Mouse (Mus musculus): ENCODE measurements at regions not wholly inside any gene's neighbourhood (a gene's known extent, or its start where the extent isn't known, plus 50 kb on each side); places are given as distances from the start of the nearest gene placed in this dataset.

DNA sequence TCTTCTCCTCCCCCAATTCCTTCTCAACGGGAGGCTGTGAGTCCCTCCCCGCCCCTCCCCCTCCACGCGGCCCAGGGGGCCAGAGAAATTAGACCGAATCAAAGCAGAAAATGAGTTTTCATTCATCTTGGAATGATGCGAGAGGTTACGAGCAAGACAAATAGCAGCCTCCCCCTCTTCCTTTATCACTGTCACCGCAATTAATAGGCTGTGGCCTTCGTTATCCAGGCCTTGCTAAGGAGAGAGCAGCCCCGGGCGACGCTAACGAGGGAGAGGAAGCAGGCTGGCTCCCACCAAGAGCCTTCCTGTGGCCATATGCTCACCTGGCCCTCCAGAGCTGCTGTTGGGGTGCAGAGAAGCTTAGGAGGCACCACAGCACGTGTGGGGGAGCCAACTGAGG lies 61.8 kb upstream of the Lhx1 start:
- Histone ChIP-seq H3K79me3 (ENCODE audit: low read depth) (no peaks in the 10 kb centered on the region), H3ac (ENCODE audit: control insufficient read depth, insufficient read length, low read depth) (no peak overlapping the region), H3K36me3 (ENCODE audit: control insufficient read depth, insufficient read depth) (no peaks in the 10 kb centered on the region), H3K79me2 (ENCODE audit: control insufficient read depth, insufficient read depth) (no peaks in the 10 kb centered on the region), H3K27me3 (ENCODE audit: control insufficient read depth, insufficient read depth, insufficient read length) (peaks cover 55% of the 10 kb centered on the region), H3K4me3 (ENCODE audit: insufficient read depth, poor library complexity, severe bottlenecking) (no peak overlapping the region)
- TF ChIP-seq MYOG (IDR thresholded peaks at IDR 0.05; ENCODE audit: control insufficient read depth, extremely low read depth, insufficient read length) (no peak), USF1 (IDR thresholded peaks at IDR 0.05; ENCODE audit: low read depth) (no peak), MAX (IDR thresholded peaks at IDR 0.05) (no peak), CEBPB (IDR thresholded peaks at IDR 0.05; ENCODE audit: low read depth) (no peak), CTCF (IDR thresholded peaks at IDR 0.05; ENCODE audit: control insufficient read depth, insufficient read depth, insufficient read length) (no peak), FOSL1 (IDR thresholded peaks at IDR 0.05; ENCODE audit: insufficient read depth, low read length, poor library complexity, severe bottlenecking) (no peak), MYOD1 (IDR thresholded peaks at IDR 0.05; ENCODE audit: control insufficient read depth, insufficient read length, low read depth) (no peak)

DNA sequence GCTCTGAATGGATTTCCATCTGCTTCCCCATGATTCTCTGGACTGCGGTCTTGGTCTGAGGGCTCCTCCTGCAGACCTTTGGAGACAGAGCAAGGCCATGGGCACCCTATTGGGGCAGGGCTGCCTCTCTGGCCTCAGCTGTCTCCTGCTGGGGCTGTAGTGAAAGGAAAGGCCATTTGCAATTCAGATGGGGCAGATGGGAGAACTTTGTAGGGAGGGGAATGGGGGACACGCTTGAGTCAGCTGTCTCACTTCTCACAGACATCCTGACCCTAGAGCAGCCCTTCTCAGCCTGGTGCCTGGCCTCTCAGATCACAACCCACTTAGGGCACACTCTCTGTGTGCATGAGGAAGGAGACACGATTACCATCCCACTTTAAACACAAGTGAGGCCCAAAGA lies 60.3 kb upstream of the Lhx1 start:
- H3K36me3 ChIP-seq (ENCODE audit: control insufficient read depth, insufficient read depth) = no peaks in the 10 kb centered on the region
- no peaks in the 10 kb centered on the region for H3K79me2 ChIP-seq (ENCODE audit: control insufficient read depth, insufficient read depth)
- no peak overlapping the region for H3ac ChIP-seq (ENCODE audit: control insufficient read depth, insufficient read length, low read depth)
- H3K79me3 ChIP-seq (ENCODE audit: low read depth) = no peaks in the 10 kb centered on the region
- H3K27me3 ChIP-seq (ENCODE audit: control insufficient read depth, insufficient read depth, insufficient read length) = peaks cover 49% of the 10 kb centered on the region
- H3K4me3 ChIP-seq (ENCODE audit: insufficient read depth, poor library complexity, severe bottlenecking) = no peak overlapping the region
- TF ChIP-seq CEBPB (IDR thresholded peaks at IDR 0.05; ENCODE audit: low read depth) = no peak
- TF ChIP-seq USF1 (IDR thresholded peaks at IDR 0.05; ENCODE audit: low read depth) = no peak
- TF ChIP-seq MYOD1 (IDR thresholded peaks at IDR 0.05; ENCODE audit: control insufficient read depth, insufficient read length, low read depth) = no peak
- no peak for TF ChIP-seq MYOG (IDR thresholded peaks at IDR 0.05; ENCODE audit: control insufficient read depth, extremely low read depth, insufficient read length)
- no peak for TF ChIP-seq MAX (IDR thresholded peaks at IDR 0.05)
- TF ChIP-seq CTCF (IDR thresholded peaks at IDR 0.05; ENCODE audit: control insufficient read depth, insufficient read depth, insufficient read length) = no peak
- no peak for TF ChIP-seq FOSL1 (IDR thresholded peaks at IDR 0.05; ENCODE audit: insufficient read depth, low read length, poor library complexity, severe bottlenecking)

DNA sequence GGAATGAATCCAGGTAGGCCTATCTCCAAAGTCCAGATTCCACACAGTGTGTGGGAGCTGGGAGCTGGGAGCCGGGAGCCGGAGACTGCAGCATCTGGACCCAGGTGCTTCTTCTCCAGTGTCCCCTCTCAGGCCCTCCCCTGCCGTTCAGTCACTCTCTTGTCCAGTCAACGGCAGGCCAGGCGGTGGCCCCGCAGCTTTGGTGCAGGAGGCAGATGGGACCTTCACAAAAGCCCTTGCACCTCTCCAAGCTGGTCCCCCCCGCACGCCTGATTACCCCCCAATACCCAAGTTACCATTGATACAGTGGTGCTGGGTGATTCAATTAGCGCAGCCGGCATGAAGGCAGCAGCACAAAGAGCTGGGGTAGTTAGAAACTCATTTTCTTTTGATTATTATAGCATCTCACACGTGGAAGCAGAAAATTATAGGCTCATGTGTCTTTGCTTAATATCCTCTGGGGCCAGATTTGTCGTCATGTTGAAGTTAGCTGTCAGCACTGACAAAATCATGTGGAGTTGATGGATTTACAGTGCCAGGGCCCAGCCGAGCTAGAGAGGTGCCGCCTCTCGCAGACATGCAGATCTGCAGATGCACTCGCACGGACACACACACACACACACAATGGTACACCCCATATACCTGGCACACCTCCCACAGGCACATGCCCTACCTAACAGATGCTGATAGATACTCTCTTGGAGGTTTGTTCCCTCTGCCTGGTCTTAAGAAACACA lies 53.6 kb upstream of the Lhx1 start:
- no peaks in the 10 kb centered on the region for H3K79me2 ChIP-seq (ENCODE audit: control insufficient read depth, insufficient read depth)
- H3K79me3 ChIP-seq (ENCODE audit: low read depth) = no peaks in the 10 kb centered on the region
- H3K4me3 ChIP-seq (ENCODE audit: insufficient read depth, poor library complexity, severe bottlenecking) = no peak overlapping the region
- no peak overlapping the region for H3ac ChIP-seq (ENCODE audit: control insufficient read depth, insufficient read length, low read depth)
- H3K36me3 ChIP-seq (ENCODE audit: control insufficient read depth, insufficient read depth) = no peaks in the 10 kb centered on the region
- TF ChIP-seq CEBPB (IDR thresholded peaks at IDR 0.05; ENCODE audit: low read depth) = no peak
- no peak for TF ChIP-seq MYOD1 (IDR thresholded peaks at IDR 0.05; ENCODE audit: control insufficient read depth, insufficient read length, low read depth)
- no peak for TF ChIP-seq MYOG (IDR thresholded peaks at IDR 0.05; ENCODE audit: control insufficient read depth, extremely low read depth, insufficient read length)
- TF ChIP-seq USF1 (IDR thresholded peaks at IDR 0.05; ENCODE audit: low read depth) = no peak
- TF ChIP-seq CTCF (IDR thresholded peaks at IDR 0.05; ENCODE audit: control insufficient read depth, insufficient read depth, insufficient read length) = no peak
- TF ChIP-seq MAX (IDR thresholded peaks at IDR 0.05) = no peak
- TF ChIP-seq FOSL1 (IDR thresholded peaks at IDR 0.05; ENCODE audit: insufficient read depth, low read length, poor library complexity, severe bottlenecking) = no peak
- H3K27me3 ChIP-seq (ENCODE audit: control insufficient read depth, insufficient read depth, insufficient read length) = peaks cover 52% of the 10 kb centered on the region

Data from C2C12 (cell line).